Mouse (Mus musculus): Measurements from ENCODE around the gene Rab20.
"Not testable (repeated sequence)": the region's sequence is repeated elsewhere in the genome, so short reads cannot be mapped to it uniquely, and the experiment has no call there.

The Rab20 gene

GRCm38 (mm10) chr8:11477811-11478761, at the start of gene Rab20:
Rab20 (minus strand) TSS chr8:11478710.
- DNase-seq (ENCODE audit: low spot score in 2 of 2) = no peak

- DNase-seq (ENCODE audit: low spot score in 2 of 2) = no peak
These were observed 44.8 kb upstream of the Rab20 start for GRCm38 (mm10) chr8:11523331-11523730.

DNA sequence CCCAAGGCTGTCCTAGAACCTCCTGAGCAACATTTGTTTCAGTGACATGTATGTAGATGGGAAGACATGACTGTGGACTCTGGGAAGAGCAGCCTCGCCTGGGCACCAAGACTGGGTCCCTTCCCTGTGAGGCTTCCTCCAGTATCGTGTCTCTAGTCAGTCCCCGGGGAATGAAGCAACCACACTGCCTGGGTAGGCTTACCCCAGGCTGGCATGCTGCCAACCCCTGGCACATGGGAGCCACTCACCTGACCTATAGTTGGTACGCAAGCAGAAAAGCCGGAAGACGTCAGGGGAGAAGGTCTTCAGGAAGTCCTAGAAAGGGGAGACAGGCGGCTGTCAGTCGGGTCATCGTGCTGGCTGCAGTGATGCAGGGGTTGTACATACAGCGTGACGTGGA, 40.2 kb upstream of the Rab20 start:
- no peak for DNase-seq (ENCODE audit: low spot score in 2 of 2)

- DNase-seq (ENCODE audit: low spot score in 2 of 2) = no peak
These were observed 39.5 kb upstream of the Rab20 start for GRCm38 (mm10) chr8:11518056-11518396.

DNA sequence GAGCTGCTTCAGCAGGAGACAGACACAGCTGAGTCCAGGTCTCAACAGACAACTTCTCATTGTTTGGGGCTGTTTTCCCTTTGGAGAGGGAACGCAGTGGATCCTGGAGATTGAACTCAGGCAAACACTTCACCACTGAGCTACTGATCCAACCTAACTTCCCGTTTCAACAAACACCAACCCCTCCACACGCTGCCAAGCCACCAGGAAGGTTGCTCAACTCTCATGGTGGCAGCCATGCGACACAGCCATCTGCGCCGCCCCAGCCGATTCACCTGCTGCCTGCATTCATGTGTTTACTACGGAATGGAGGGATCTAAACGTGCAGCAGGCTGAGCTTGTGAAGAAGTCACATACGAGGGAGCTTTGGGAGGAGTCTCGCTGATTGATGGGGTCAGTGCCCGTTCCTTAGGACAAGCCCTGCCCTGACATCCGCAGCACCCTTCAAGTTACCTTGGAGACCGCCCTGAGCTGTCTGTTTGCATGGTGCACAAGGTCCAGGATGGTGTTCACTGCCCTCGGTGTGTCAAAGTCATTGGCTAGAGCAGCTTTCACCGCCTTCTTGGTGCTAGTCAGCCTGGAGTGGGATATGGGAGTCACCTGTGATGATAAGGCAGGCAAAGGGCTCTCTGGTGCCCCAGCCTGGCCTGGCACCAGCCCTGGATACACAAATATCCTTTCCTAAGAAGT, 39.0 kb upstream of the Rab20 start:
- no peak for DNase-seq (ENCODE audit: low spot score in 2 of 2)

DNA sequence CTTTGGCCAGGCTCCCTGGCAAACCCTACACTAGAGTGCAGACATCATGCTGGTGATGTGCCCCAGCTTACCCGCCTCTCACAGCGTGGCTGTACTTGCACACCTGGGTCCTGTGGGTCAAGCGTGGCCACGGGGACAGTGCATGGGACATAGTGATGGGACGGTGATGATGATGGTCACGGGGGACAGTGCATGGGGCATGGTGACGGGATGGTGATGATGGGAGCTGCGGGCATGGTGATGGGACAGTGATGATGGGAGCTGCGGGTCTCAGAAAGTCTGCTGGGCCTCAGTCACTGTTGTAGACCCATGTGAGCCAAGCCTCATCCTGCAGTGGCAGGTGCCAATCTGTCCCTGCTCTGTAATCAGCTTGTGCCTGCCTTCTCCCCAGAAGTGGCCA, 37.8 kb upstream of the Rab20 start:
- DNase-seq (ENCODE audit: low spot score in 2 of 2) = no peak

DNA sequence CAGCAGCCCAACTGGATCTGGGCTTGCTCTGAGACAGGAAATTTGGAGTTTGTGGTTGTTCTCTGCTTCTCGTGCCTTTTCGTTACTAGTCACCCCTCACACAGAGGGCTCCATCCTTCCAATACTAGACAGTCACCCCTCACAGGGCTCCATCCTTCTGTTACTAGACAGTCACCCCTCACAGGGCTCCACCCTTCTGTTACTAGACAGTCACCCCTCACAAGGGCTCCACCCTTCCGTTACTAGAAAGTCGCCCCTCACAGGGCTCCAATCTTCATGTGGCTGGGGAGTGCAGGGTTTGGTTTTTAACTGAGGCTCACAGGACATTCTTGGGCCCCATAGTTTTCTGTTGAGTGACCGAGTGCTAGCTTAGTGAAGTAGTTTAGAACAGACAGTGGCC, 34.7 kb upstream of the Rab20 start:
- no peak for DNase-seq (ENCODE audit: low spot score in 2 of 2)

DNA sequence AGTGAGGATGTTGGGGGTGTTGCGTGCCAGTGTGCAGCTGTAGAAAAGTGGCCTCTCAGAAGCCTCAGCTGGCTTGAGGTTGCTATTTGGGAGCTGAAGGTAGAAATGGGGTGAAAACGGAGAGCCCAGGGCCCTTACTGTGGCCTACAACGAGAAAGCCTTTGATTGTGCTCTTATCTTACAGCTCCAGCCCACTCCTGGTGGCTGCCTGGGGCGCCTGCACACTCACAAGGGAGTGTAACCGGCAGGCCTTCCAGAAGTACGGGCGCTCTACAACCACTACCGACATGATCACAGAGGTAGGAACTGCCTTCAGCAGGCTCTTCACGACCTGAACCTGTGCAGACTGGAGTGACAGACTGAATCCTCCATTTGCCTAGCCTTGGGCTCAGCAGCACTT, 34.2 kb upstream of the Rab20 start:
- no peak for DNase-seq (ENCODE audit: low spot score in 2 of 2)

- no peak for DNase-seq (ENCODE audit: low spot score in 2 of 2)
These were observed 32.5 kb upstream of the Rab20 start for GRCm38 (mm10) chr8:11510971-11511370.

DNA sequence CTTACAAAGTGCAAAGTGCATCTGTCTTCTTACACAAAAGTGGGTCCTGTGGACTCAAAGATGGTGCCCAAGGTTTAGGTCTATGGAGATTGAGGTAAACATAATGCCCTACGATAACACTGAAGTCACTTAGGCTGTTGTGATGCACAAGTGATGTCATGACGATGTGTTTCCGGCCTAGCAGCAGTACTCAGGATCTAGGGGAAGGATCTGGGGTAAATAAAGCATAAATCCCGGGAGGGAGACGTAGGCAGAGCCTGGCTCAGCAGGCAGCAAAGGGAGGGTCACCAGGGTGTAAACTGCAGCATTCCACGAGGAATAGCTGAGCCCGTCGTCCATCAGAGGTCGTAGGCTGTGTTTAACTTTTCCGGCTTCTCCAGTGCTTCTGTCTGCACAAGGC, 30.4 kb upstream of the Rab20 start:
- no peak for DNase-seq (ENCODE audit: low spot score in 2 of 2)

DNA sequence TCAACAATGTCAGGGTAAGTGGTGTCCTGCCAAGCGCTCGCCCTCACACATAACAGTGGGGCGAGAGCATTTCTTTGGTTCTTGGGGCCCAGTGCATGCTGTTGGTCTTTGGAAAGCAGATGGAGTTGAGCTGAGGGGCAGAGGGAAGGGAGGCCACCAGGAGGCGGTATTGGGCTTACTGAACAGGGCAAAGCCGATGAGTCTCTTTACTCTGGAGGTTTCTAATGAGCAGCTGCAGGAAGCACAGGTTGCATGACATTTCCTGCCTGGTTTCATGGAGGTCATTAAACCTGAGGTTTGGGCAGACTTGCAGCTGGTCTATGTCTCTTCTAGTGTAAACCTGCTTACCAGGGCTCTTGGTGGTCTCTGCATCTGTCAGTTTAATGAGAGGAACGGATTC, 28.3 kb upstream of the Rab20 start:
- peak; percentile 33 to 62 for DNase-seq (ENCODE audit: low spot score in 2 of 2)

DNA sequence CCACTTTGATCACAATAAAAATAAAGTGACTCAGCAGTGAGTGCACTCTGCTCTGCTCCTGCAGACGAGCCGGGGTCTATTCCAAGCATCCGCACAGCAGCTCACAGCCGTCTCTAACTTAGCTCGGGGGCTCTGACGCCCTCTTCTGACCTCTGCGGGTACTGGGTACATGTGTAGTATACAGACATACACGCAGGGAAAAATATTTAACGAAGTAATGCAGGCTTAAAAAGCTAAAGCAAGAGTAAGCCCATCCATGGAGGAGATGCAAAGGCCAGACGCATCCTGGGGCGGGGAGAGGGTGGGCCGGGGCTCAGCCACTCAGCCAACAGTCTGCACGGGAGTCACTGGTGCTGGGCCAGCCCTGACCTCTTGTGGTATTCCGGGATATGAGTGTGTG, 27.6 kb upstream of the Rab20 start:
- no peak for DNase-seq (ENCODE audit: low spot score in 2 of 2)

GRCm38 (mm10) chr8:11503476-11504232, 25.1 kb upstream of the Rab20 start:
- DNase-seq (ENCODE audit: low spot score in 2 of 2) = no peak

DNA sequence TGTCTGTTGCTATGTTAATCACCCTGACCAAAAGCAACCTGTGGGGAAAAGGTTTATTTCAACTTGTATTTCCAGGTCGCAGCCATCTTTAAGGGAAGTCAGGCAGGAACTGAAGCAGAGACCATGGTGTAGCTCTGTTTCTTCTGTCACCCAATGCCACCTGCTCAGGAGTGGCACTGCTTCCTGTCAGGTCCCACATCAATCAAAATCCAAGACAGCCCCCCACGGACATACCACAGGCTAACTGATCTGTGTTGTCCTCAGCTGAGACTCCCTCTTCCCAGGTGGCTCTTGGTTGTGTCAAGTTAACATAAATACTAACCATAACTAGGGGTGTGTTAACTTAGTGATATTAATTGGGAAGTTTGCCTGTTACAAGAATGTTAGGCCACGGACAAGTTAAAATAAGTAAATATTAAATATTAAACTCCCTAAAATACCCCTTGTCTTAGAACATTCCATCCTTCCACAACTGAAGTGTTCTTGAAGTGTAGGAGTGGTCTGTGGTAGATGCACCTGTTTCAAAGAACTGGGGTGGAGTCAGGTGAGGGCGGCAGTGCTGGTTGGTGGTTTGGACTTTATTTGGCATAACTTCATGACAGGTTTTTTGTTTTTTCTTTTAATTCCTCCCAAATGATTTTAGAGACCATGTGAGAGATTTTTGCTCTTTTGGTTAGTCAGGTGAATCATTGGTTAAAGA, 20.4 kb upstream of the Rab20 start:
- DNase-seq (ENCODE audit: low spot score in 2 of 2) = no peak

GRCm38 (mm10) chr8:11498281-11498680, 19.8 kb upstream of the Rab20 start:
- no peak for DNase-seq (ENCODE audit: low spot score in 2 of 2)

GRCm38 (mm10) chr8:11497017-11497990, 18.8 kb upstream of the Rab20 start, which contains the start of gene Naxd:
Naxd (plus strand) TSS chr8:11497506.
- DNase-seq (ENCODE audit: low spot score in 2 of 2) = peak; percentile 75 to 80

DNA sequence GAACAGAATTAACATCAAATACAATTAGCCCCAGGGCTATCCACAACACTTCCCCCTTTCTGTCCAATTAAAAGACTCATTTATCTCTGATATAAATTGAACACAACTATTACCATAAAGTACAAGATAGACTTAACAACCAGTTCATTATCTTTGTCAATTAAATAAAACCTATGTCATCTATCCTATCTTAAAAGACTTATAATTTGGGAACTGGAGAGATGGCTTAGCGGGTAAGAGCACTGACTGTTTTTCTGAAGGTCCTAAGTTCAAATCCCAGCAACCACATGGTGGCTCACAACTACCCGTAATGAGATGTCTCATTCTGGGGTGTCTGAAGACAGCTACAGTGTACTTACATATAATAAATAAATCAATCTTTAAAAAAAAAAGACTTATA, 13.8 kb upstream of the Rab20 start:
- DNase-seq (ENCODE audit: low spot score in 2 of 2) = not testable (repeated sequence)

DNA sequence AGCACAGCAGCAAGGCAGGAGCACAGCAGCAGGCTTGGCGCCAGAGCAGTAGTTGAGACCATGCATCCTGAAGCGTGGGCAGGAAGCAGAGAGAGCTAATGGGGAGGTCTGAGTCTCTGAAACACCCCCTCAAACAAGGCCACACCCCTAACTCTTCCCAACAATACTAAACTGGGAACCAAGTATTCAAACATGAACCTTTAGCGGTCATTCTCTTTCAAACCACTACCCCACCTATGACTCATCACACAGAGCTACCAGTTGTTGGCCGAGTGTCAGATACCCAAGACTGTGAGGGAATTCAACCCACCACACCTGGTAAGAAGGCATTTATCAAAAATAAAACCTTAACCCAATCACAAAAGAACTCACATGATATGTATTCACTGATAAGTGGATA, 8.7 kb upstream of the Rab20 start:
- DNase-seq (ENCODE audit: low spot score in 2 of 2) = no peak

DNA sequence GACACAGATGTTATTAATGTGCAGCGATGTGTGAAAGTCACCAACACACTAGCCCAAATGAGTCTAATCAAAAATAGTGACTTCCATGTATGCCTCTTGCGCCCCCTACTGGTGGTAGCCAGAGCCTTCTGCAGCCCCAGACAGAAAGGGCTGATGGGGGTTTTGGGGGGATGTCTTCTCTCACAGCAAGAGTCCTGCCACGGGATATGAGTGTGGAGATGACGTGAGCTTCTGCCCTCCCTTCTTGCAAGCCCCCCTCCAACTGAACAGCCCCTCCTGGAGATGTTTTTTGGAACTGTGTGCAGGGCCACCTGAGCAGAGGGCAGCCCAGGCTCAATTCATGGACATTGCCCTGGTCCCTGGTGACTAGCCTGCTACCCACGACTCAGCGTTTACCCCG, 7.6 kb upstream of the Rab20 start:
- peak in 1 of 2 experiments; percentile 61 for DNase-seq (ENCODE audit: low spot score in 2 of 2)

GRCm38 (mm10) chr8:11482537-11482936, 4.0 kb upstream of the Rab20 start:
- no peak for DNase-seq (ENCODE audit: low spot score in 2 of 2)

DNA sequence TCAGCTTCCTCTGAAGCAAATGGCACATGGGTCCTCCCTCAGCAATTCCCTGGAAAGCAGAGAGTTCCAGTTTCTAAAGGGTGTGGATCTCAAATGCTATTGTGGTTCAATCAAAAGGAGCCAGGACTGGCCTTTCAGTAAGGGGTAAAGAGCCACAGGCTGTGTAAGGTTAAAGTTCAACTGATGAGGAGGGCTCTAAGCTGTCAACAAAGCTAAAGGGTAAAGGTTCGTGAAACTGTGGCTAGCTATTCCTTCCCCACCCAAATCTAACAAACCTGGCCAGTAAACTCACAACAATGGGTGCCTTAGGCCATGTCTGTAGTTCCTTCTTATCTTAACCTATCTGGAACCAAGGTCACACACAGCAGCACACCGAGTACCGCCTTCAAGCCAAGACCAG, 3.4 kb upstream of the Rab20 start:
- no peak for DNase-seq (ENCODE audit: low spot score in 2 of 2)
